Mouse (Mus musculus) hematopoietic stem cell, adult 5-6 weeks (primary cell): Measurements from ENCODE around the gene Rad23a. TPM values are rescaled to one million over a fixed set of nuclear protein-coding genes. Genes with fewer than 3 reads are reported as not detected.

ENCODE experiments used
- ATAC-seq, 2 experiments: fragments of 125-278 bp in 1 of 2; replicated peaks in 1 of 2; 2 replicates each; pipeline ENCODE4 v1.8.0; 2016 to 2017; ENCODE audit warnings: inconsistent platforms in 2 of 2, mild to moderate bottlenecking in 2 of 2, moderate number of reproducible peaks in 2 of 2, low read depth in 1 of 2, moderate TSS enrichment in 1 of 2; ENCODE audit not compliant: low FRiP score in 2 of 2, poor library complexity in 2 of 2, severe bottlenecking in 2 of 2, insufficient read depth in 1 of 2, low TSS enrichment in 1 of 2
- total RNA-seq: library from RNA; stranded (forward); fragments of 172-1452, 232-1000 nt; gene quantifications from 2 replicates; pipeline ENCODE4 v1.2.3, GENCODE M21; 2017

Gene Rad23a
- 27.4 and 32.7 TPM in 2 replicates for total RNA-seq

DNA sequence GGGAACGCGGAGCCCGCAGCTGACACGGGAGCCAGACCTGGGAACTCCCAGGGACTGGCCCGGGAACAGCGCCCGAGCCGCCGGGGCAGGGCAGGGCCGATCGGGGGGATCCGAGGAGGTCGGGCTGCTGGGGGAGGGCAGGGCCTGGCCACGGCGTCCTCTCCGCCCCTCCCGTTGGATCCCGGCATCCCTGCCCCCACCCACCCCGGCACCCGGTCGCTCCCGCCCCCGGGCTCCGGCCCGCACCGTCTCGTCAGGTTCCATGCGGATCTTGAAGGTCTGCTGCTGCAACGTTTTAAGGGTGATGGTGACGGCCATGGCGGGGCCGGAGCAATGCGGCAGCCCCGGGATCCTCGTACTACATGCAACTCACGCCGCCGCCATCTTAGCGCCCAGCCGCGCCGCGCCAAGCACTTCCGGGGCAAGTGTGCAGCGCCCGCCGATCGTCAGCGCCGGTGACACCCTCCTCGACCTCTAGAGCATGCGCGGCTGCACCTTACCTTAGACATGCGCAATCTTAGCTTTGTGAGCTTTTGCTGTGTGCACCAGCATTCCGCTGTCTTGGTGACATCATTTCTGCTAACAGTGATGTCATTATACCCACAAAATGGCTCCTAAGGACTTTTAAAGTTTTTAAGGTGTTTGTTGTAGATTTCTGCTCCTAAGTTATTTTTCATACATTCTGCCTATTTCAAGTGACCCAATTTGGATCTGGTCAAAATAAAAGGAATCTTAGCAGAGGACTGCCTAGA lies at the start of gene Rad23a:
TSS of gene Rad23a (minus strand) at position 418 of the 752 bp plus-strand sequence.
- peak; percentile 94 to 95 for ATAC-seq

DNA sequence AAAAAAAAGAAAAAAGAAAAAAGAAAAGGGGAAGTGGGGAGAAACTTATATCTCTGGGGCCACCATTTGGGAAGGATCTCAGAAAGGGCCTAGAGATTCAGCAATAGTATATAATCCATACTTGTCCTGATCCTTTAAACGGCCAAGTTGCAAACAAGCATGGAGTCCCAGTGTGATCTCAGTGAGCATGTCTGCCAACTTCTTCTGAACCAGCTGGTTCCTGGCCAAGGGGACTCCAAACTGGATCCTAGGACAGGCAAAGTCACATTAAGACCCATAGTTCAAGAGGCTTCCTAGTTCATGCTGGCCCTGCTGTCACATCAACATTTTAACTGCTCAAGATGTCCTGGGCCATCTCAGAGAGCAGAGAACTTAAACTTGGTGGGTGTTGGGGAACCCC lies 48.7 kb upstream of the Rad23a start:
- no peak for ATAC-seq

DNA sequence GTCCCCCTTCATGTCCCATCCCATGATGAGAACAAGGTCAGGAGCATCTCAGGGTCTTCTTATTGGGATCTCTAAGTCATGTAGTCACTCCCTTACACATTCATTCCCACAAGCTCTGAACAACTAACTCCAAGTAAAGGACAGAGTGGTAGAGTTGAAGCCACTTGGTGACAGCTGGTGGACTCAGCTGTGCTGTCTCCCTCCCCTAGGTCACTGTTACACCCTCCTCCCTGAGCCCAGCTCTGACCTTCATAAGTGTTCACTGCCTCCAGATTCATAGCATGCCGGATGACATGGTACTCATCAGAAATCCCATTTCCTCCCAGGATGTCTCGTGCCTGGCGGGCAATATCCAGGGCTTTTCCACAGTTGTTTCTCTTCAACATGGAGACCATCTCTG lies 47.8 kb upstream of the Rad23a start:
- ATAC-seq: no peak

DNA sequence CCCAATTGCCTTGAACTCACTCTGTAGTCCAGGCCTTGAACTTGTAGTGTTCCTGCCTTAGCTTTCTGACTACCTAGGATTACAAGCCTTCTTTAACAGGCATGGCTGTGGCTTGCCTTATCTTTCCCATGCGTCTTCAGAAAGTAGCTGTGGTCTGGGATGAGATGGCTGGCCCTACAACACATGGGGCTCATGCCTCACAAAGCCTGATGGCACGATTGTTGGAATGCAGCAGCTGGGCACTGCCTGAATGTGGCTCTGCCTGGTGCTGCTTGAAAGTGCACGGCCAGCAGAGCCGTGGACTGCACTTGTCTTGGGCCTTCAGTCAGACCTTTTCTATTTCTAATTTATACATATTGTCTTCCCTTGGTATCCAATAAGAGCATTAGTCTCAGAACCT lies 44.3 kb upstream of the Rad23a start:
- no peak for ATAC-seq

DNA sequence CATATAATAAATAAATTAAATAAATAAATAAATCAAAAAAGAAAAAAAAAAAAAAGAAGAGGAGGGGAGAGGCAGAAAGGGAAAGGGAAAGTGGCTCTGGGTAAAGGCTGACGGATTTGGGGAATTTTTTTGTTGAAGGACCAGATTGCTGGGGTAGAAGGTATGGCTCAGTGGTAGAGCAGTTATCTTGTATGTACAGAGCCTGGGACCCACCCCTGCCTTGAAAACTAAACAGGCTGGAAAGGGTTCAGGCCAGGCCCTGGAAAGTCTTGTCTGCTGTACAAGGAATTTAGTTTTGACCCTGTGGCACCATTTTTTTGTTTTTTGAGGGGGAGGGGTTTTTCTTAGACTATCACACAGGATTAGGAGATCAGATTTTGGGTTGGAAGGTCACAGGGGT lies 38.5 kb upstream of the Rad23a start:
- ATAC-seq: no peak

DNA sequence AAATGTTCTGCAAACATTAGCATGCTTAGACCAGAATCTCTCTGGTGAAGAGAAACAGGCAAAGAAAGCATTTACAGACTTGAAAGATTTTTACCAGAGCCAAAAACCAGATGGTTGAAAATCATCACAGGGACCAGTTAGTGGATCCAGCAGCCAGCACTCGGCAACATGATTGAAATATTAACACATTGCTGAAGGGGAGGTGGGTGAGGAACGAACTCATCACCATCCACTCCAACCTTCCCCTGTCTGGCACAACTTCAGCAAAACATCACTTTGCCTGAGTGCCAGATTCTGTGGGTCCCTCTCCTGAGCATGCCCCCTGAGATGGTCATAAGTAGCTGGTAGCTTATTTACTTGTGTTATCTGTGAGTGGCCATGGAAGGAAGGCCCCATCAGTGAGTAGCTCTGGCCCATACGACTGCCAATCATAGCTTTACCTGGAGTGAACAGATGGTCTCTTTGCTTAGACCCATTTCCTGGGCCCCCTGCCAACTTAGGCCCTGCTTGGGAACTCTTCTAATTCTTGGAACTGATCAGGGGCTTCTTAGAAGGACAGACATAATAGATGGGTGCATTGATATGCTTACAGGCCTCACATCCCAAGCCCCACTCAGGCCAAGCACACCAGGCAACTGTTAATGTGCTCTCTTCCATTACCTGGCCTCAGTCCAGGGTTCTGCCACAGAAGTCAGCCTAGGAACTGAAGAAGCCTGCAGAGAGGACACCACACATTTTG lies 37.0 kb upstream of the Rad23a start:
- no peak for ATAC-seq

DNA sequence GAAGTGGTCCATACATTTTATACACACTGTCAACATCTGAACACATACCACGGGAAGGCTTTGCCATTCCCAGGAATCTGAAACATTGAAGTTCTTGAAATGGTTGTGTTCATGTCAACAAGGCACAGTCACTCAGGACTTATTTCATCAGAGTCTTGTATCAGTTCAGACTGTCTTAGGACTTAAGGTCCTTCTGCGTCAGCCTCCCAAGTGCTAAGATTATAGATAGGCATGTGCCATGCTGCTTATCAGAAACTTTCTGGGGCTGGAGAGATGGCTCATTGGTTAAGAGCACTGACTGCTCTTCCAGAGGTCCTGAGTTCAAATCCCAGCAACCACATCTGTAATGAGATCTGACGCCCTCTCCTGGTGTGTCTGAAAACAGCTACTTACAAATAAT lies 33.9 kb upstream of the Rad23a start:
- ATAC-seq: no peak

DNA sequence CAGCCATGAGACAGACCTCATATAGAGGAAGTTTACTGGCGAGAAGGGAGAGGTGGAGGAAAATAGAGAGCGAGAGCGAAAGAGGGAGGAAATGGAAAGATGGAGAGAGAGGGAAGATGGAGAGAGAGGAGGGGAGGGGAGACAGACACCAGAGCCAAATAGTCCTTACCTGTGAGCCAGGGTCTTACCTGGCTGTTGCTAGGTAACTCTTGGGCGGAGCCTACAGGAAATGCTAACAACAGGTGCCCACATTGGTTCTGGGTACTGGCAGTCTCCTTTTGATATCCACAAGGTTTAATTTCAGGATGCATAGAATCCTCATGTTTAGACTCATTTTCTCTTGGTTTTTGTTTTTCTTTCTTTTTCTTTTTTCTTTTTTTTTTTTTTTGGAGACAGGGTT lies 32.6 kb upstream of the Rad23a start:
- no peak for ATAC-seq

DNA sequence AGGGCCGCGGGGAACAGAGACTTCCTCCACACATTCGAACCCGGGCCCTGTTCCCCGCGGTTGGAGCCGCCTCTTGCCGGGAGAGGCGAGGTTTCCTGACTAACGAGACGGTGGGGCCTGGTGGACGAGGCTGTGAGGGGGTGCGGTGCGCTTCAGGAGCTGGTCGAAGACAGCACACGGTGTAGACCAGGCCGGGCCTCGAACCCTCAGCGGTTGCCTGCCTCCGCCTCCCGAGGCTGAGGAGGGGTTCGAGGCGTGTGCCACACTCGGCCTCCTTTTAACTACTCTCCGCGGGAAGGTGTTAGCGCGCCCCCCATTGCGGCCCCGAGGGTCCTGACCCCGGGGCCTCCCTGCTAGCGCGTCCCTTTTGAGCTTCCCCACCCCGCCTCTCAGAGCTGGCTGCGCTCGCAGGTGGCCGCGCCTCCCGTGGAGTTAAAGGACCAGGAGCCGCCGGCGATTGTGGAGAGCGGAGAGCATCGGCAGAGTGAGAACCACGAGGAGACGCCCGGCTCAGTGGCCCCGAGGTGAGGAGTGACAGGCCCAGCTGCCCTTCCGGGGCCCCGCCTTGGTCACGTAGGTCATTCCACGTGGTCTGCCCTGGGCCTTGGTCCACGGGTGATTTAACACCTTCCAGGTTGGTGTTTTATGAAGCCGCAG lies 32.0 kb upstream of the Rad23a start:
- ATAC-seq: peak; percentile 4 to 33; a peak in 2 of 4 replicates

DNA sequence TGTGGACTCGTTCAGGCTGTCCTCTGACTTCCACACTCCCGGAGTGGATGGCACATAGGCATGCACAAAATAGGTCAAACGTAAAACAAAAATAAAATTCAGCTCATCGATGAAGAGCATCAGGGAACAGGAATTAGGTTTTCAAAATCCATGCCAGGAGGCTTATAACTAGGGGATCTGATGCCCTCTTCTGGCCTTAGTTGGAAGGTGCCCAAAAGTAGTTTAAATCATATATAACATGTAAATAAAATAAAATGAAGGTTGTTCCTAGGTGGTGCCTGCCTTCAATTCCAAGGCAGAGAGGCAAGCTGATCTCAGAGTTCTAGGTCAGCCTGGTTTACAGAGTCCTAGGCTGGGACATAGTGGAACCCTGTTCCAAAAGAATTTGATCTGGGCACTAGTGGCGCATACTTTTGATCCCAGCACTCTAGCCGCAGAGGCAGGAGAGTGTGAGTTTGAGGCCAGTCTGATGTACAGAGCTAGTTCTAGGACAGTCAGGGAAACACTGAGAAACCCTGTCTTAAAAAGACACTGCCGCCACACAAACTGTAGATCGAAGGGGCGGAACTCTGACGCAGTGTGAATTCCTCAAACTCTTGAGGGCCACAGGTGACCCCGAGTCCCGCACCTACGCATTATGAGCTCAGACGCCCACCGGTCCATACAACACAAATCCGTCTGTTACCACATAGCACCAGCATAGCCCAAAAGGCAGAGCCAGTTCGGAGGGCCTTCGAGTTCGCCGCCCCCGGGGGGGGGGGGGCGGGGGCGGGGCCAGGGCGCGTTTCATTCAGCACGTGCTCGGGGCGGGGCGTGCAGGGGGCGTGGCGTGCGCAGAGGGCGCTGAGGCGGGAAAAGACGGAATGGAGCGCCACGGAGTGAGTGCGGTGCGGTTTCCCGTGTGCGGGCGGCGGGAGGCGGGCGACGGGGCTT lies 31.2 kb upstream of the Rad23a start, which contains the start of gene Syce2:
TSS of gene Syce2 (plus strand) at position 736 of the 933 bp plus-strand sequence.
- ATAC-seq: peak; percentile 74 to 77

DNA sequence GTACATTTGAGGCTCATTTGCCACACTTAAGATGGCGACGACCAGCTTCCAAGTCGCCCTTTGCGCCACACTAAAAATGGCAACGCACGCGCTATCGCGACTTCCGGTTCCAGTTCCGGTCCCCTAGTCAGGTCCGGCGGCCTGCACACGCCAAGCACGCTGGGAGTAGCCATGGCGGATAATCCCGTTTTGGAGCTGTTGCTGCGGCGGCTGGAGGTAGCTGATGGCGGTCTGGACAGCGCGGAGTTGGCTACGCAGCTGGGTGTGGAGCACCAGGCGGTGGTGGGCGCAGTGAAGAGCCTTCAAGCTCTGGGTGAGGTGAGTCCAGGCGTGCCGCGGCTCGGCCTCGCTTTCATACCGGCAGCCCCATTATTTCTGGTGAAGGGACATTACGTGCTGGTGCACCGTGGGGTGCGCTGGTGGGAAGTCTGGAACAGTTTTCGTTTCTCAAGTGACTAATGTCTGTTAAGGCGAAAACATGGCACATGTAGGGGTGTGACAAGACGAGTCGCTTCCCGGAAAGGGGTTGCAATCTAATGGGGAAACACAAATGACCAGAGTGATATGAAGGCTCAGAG lies 16.5 kb upstream of the Rad23a start, which contains the start of gene Farsa:
TSS of gene Farsa (plus strand) at position 126 of the 578 bp plus-strand sequence.
- ATAC-seq: peak; percentile 96

DNA sequence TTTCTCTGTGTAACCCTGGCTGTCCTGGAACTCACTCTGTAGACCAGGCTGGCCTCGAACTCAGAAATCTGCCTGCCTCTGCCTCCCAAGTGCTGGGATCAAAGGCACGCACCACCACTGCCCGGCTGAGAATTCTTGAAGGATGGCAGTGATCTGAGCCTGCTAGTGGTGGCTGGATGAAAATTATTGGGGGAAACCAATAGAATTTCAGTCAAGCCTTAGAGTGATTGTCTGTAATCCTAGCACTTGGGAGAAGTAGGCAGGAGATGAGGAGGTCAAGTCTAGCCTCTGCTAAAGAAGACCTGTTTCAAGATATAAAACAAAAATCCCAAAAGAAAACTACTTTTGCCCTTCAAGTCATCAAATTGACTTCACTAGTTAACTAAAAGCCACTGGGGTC lies 16.0 kb upstream of the Rad23a start:
- ATAC-seq: no peak

DNA sequence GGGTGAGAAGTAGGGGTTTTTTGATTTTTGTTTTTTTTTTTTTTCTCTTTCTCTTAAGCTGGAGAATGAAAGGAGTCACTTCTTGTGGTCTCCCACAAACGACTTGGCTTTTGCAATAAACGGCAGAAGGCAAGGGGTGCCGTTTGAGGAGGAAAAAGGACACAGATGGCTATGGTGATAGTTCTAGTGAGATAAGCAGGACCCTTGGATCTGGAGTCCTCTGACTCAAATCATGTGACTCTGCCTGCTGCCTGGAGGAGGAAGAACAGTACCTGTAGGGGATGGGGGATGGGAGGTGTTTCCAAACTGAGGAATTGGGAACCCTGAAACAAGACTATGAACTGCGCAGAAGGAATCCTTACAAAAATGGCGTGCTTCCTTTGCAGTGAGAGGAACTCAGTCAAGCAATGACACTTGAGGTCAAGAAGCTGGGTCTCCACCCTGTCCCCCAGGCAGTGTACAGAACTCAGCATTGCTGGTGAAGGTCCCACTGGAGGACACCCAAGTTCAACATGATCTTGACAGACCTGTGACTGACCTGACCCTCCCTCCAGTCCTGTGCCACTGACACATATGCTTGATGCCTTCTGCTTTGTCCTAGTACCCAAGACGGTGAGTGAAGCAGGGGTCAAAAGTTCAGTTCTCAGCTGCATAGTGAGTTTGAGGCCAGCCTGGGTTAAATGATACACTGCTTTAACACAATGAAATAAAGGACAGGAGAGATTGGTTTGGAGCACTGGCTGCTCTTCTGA lies 7.4 kb upstream of the Rad23a start:
- ATAC-seq: peak; percentile 34 to 54

DNA sequence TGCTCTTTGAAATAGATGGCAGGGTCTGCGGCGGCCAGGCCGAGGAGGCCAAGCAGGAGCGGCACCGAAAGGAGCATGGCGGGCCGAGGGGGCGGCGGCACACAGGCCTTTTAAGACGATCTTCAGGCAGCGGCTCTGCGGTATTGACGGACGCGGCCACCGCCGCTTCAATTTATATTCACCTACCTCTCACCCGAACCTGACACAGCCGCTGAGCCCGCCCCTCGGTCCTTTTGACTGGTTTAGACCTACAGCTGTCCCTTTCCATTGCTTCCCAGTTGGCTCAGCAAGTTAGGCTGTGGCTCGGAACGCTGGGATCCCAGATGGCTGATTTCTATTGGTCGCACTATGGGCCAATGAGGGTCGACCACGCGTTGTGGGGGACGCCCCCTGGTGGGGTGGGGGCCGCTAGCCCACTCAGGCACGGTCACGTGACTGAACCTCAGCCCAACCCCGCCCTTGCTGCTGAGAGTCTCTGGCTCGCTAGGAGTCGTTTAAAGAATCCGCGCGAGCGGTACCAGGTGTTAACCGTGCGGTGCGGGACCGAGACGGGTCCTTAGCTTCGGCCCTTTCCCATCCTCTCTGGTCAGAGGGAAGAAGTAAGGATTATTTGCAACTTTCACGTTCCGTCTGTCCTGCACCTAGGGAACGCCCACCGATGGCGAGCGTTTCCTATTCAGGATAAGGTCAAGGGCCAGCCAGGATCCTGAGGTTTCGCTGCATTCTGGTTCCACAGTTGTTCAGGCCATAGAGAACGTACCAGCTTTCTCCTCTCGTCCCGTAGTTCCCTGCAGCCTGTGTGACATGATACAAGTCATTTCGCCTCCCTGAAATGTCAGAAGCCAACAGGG lies 6.5 kb upstream of the Rad23a start, which contains the start of gene Calr:
TSS of gene Calr (minus strand) at position 213 of the 851 bp plus-strand sequence.
- ATAC-seq: peak; percentile 92 to 93

DNA sequence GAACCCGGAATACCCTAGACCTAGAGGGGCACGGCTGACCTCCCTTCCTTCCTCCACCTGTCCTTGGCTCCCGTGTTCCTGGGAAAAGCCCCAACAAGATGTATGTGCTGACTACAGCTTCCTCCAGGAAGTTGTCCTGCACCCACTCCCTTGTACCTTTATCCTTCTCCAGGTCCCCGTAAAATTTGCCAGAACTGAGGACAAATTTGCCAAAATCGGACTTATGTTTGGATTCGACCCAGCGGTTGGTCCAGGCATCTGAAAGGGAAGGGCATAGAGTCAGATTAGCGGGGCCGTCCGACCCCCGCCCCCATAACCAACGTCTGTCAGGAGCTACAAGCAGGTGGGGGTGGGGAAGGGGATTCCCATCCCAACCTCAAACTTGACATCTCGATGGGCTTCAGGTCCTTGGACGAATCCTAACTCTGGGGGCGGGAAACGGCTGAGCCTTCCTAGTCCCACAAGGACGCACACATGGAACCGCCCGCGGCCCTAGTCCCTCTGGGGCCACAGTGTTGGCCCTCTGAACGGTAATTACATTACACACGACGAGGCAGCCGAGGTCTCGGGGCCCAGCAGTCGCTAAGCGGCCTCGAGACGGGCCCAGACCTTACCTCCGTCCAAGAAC lies 5.7 kb upstream of the Rad23a start:
- no peak; a peak in 1 of 4 replicates for ATAC-seq
